Mouse (Mus musculus): ENCODE results near the gene Eif5.

DNA sequence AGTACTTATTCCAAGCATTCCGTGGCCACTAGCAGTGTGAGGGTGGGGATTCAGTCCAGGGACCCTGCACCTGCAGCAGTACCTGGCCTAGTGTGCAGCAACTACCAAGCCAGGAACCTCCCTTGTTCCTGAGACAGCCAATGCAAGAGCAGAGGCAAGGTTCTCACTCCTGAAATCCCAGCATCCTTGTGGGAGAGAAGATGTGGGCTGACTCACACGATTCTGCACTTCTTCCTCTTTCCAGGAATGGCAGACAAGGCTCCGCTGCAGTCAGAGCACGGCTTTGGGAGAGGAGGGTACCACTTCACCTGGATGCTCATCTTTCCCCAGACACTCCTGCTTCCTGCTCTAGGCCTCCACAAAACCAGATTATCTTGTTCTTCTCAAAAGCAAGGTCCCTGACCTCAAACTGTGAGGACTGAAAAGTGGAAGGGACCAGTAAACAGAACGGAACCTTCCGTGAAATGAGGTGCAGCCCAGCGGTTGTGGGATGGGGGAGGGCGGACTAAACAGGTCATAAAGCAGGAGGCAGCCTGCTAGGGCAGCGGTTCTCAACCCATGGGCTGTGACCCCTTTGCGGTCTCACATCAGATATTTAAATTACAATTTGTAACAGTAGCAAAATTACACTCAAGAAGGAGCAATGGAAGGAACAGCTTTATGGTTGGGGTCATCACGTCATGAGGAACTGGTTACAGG, 4.6 kb upstream of the Eif5 start:
- TF ChIP-seq CTCF (IDR thresholded peaks at IDR 0.05; ENCODE audit: control insufficient read depth, insufficient read depth, insufficient replicate concordance, low read depth, low read length): 0 out of 2 replicates have a peak, but pooled peaks have one; percentile 3
- TF ChIP-seq POLR2A (IDR thresholded peaks at IDR 0.05; ENCODE audit: control insufficient read depth, low read depth, low read length): no peak

Measured in testis, adult 2 months (tissue).